Mouse (Mus musculus): Measurements from ENCODE around the gene Muc3. TPM values are rescaled to one million over a fixed set of nuclear protein-coding genes. Genes with fewer than 3 reads are reported as not detected.
"Not testable (repeated sequence)": the region's sequence is repeated elsewhere in the genome, so short reads cannot be mapped to it uniquely, and the experiment has no call there.

The Muc3 gene
- polyA plus RNA-seq, 2 experiments = not detected

DNA sequence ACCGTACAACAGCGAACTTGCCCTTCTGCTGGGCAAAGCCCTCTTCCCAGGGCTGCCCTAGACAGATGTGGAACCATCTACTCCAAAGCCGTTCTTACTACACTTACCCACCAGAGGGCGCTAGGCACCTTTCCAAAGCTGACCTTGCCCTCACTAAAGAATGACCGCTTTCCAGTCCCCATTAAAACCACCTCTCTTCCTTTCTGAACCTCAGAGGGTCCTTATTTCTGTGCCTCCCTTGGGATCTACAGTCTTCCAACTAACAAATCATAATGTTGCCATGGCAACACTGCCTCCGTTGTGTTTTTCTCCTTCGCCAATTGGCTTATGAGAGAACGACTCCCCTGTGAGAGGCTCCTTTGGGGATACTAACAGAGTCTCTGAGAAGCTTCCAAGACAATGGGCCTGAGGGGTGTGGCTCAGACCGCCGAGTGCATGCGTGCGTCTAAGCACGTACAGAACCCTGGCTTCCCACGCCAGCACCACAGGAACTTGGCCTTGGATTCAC is 26.4 kb downstream of the Muc3 start:
- DNase-seq (ENCODE audit: low spot score) = peak; percentile 68
- Histone ChIP-seq H3K4me2 (replicated peaks; ENCODE audit: low read depth, low read length, severe bottlenecking) (0 out of 2 replicates have a peak overlapping the region, but pooled peaks have one; percentile 9), H3K9ac (ENCODE audit: low read depth, low read length, severe bottlenecking) (no peak overlapping the region), H3K27me3 (ENCODE audit: control insufficient read depth, insufficient read depth, low read length) (no peaks in the 10 kb centered on the region), H3K27ac (replicated peaks; ENCODE audit: low read depth, low read length) (no peak overlapping the region), H3K36me3 (ENCODE audit: control insufficient read depth, insufficient read depth, low read length) (no peaks in the 10 kb centered on the region), H3K4me1 (ENCODE audit: control insufficient read depth, insufficient read depth, low read length) (peaks cover 4% of the 10 kb centered on the region; the same call in 1 of the 2 replicates), H3K9me3 (ENCODE audit: control insufficient read depth, low read length) (no peaks in the 10 kb centered on the region), H3K4me3 (replicated peaks; ENCODE audit: low read length) (no peak overlapping the region)
- ATAC-seq (ENCODE audit: low FRiP score, low read depth) = peak; percentile 67
- no peak for TF ChIP-seq POLR2A (IDR thresholded peaks at IDR 0.05; ENCODE audit: borderline replicate concordance, extremely low read depth, insufficient read depth, insufficient read length)
- WGBS = 13% methylated on average over 14 of the region's 14 CpGs

DNA sequence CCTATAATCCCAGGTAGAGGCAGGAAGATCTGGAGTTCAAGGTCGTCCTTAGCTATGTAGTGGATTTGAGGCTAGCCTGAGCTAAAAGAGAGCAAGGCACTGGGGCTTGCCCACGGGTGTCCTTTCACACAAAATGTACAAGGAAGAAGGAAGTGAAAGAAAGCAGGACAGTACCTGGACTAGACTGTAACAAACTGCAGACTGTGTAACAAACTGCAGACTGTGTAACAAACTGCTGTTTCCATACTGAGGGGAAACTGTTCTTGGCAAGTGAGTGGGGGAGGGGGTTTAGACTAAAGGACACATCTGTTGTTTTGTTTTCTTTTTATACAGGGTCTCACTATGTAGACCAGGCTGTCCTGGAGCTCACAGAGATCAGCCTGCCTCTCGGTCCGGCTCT is 27.8 kb downstream of the Muc3 start:
- WGBS = 73% methylated on average over 4 of the region's 4 CpGs
- no peaks in the 10 kb centered on the region for H3K9me3 ChIP-seq (ENCODE audit: control insufficient read depth, low read length)
- H3K9ac ChIP-seq (ENCODE audit: low read depth, low read length, severe bottlenecking) = no peak overlapping the region
- no peak for TF ChIP-seq POLR2A (IDR thresholded peaks at IDR 0.05; ENCODE audit: borderline replicate concordance, extremely low read depth, insufficient read depth, insufficient read length)
- H3K27ac ChIP-seq (replicated peaks; ENCODE audit: low read depth, low read length) = no peak overlapping the region
- no peak overlapping the region for H3K4me2 ChIP-seq (replicated peaks; ENCODE audit: low read depth, low read length, severe bottlenecking)
- ATAC-seq (ENCODE audit: low FRiP score, low read depth) (no peak), DNase-seq (ENCODE audit: low spot score) (no peak)
- no peak overlapping the region for H3K4me3 ChIP-seq (replicated peaks; ENCODE audit: low read length)
- H3K27me3 ChIP-seq (ENCODE audit: control insufficient read depth, insufficient read depth, low read length) = no peaks in the 10 kb centered on the region
- H3K4me1 ChIP-seq (ENCODE audit: control insufficient read depth, insufficient read depth, low read length) = peaks cover 7% of the 10 kb centered on the region; the same call in 1 of the 2 replicates
- no peaks in the 10 kb centered on the region for H3K36me3 ChIP-seq (ENCODE audit: control insufficient read depth, insufficient read depth, low read length)

GRCm38 (mm10) chr5:137118878-137119277 is 30.2 kb downstream of the Muc3 start:
- Histone ChIP-seq H3K9me3 (ENCODE audit: control insufficient read depth, low read length) (no peaks in the 10 kb centered on the region), H3K9ac (ENCODE audit: low read depth, low read length, severe bottlenecking) (no peak overlapping the region), H3K4me2 (replicated peaks; ENCODE audit: low read depth, low read length, severe bottlenecking) (no peak overlapping the region), H3K4me1 (ENCODE audit: control insufficient read depth, insufficient read depth, low read length) (peaks cover 15% of the 10 kb centered on the region; the same call in 1 of the 2 replicates), H3K27me3 (ENCODE audit: control insufficient read depth, insufficient read depth, low read length) (no peaks in the 10 kb centered on the region), H3K4me3 (replicated peaks; ENCODE audit: low read length) (no peak overlapping the region), H3K27ac (replicated peaks; ENCODE audit: low read depth, low read length) (no peak overlapping the region), H3K36me3 (ENCODE audit: control insufficient read depth, insufficient read depth, low read length) (peaks cover 7% of the 10 kb centered on the region)
- ATAC-seq (ENCODE audit: low FRiP score, low read depth) = no peak
- TF ChIP-seq POLR2A (IDR thresholded peaks at IDR 0.05; ENCODE audit: borderline replicate concordance, extremely low read depth, insufficient read depth, insufficient read length) = no peak
- 76% methylated on average over 4 of the region's 4 CpGs for WGBS
- no peak for DNase-seq (ENCODE audit: low spot score)

DNA sequence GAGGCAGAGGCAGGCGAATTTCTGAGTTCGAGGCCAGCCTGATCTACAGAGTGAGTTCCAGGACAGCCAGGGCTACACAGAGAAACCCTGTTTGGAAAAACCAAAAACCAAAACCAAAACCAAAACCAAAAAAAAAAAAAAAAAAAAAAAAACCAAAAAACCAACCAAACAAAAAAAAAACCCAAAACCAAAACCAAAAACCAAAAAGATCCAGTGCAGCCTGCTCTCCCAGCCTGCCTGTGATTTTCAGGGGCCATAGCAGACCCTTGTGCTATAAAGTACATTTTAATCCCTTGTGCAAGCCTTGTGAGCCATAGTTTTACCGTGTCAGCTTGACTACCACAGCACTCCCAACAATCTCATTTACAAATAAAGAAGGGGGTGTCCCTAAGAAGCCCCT is 31.1 kb downstream of the Muc3 start:
- H3K4me3 ChIP-seq (replicated peaks; ENCODE audit: low read length); DNase-seq (ENCODE audit: low spot score); H3K27me3 ChIP-seq (ENCODE audit: control insufficient read depth, insufficient read depth, low read length); H3K27ac ChIP-seq (replicated peaks; ENCODE audit: low read depth, low read length); H3K9me3 ChIP-seq (ENCODE audit: control insufficient read depth, low read length); H3K9ac ChIP-seq (ENCODE audit: low read depth, low read length, severe bottlenecking); ATAC-seq (ENCODE audit: low FRiP score, low read depth); H3K4me2 ChIP-seq (replicated peaks; ENCODE audit: low read depth, low read length, severe bottlenecking): not testable (repeated sequence)
- H3K4me1 ChIP-seq (ENCODE audit: control insufficient read depth, insufficient read depth, low read length) = peaks cover 15% of the 10 kb centered on the region; the same call in 1 of the 2 replicates
- 87% methylated on average over 3 of the region's 3 CpGs for WGBS
- peaks cover 16% of the 10 kb centered on the region for H3K36me3 ChIP-seq (ENCODE audit: control insufficient read depth, insufficient read depth, low read length)

- TF ChIP-seq POLR2A (IDR thresholded peaks at IDR 0.05; ENCODE audit: borderline replicate concordance, extremely low read depth, insufficient read depth, insufficient read length) = no peak
- H3K4me2 ChIP-seq (replicated peaks; ENCODE audit: low read depth, low read length, severe bottlenecking) = no peak overlapping the region
- H3K4me3 ChIP-seq (replicated peaks; ENCODE audit: low read length) = no peak overlapping the region
- peaks cover 21% of the 10 kb centered on the region for H3K36me3 ChIP-seq (ENCODE audit: control insufficient read depth, insufficient read depth, low read length)
- no peaks in the 10 kb centered on the region for H3K9me3 ChIP-seq (ENCODE audit: control insufficient read depth, low read length)
- H3K9ac ChIP-seq (ENCODE audit: low read depth, low read length, severe bottlenecking) = no peak overlapping the region
- no peak overlapping the region for H3K27ac ChIP-seq (replicated peaks; ENCODE audit: low read depth, low read length)
- no peak for DNase-seq (ENCODE audit: low spot score)
- no peaks in the 10 kb centered on the region for H3K27me3 ChIP-seq (ENCODE audit: control insufficient read depth, insufficient read depth, low read length)
- WGBS = 87% methylated on average over 2 of the region's 2 CpGs
- peaks cover 11% of the 10 kb centered on the region; the same call in 1 of the 2 replicates for H3K4me1 ChIP-seq (ENCODE audit: control insufficient read depth, insufficient read depth, low read length)
- no peak for ATAC-seq (ENCODE audit: low FRiP score, low read depth)
Observed at GRCm38 (mm10) chr5:137116987-137117386, 32.1 kb downstream of the Muc3 start.
